Mouse (Mus musculus): Measurements from ENCODE around the gene Tubb2b.

- TF ChIP-seq CTCF (IDR thresholded peaks at IDR 0.05; ENCODE audit: control insufficient read depth, insufficient read depth, insufficient replicate concordance, low read depth, low read length) (no peak), POLR2A (IDR thresholded peaks at IDR 0.05; ENCODE audit: control insufficient read depth, low read depth, low read length) (no peak)
These were observed 22.4 kb upstream of the Tubb2b start for GRCm38 (mm10) chr13:34152695-34153094.
